Mouse (Mus musculus) ES-Bruce4 (cell line): ENCODE results near the gene Reg4.

Source experiments
- CTCF ChIP-seq: IDR thresholded peaks from one replicate; pipeline ENCODE4 v1.8.1; 2011; ENCODE audit warnings: low read depth, low read length
- EP300 ChIP-seq: IDR thresholded peaks from 2 replicates; pipeline ENCODE4 v1.6.1; 2011; ENCODE audit warnings: low read depth, low read length; ENCODE audit not compliant: insufficient read depth

- TF ChIP-seq CTCF (no peak), EP300 (no peak)
These were observed 32.1 kb downstream of the Reg4 start for GRCm38 (mm10) chr3:98254059-98254458.
